Comparison of ENCODE assay signal across 8 mouse cellular contexts in genomic region chr7:66250030-66250429, GRCm38 (mm10).
DNase-seq lines count a peak whose midpoint lies in the region; ATAC-seq lines count a peak whose summit lies in the region.

No protein-coding gene starts in this region.

- WGBS in forebrain, embryonic 15.5 days, result 36% methylated on average over 6 of the region's 6 CpGs
- 19% methylated on average over 6 of the region's 6 CpGs for WGBS in lung, embryonic 15.5 days

- no peak overlapping the region for H3K4me3 ChIP-seq in forebrain, embryonic 15.5 days
- H3K4me3 ChIP-seq in lung, embryonic 15.5 days, result no peak overlapping the region

- H3K27ac ChIP-seq in forebrain, embryonic 15.5 days (replicated peaks), result no peak overlapping the region
- H3K27ac ChIP-seq in lung, embryonic 15.5 days, result no peak overlapping the region

- no peak overlapping the region for H3K4me2 ChIP-seq in forebrain, embryonic 15.5 days (replicated peaks)
- H3K4me2 ChIP-seq in lung, embryonic 15.5 days, result no peak overlapping the region

- no peak overlapping the region for H3K9ac ChIP-seq in forebrain, embryonic 15.5 days (replicated peaks)
- no peak overlapping the region for H3K9ac ChIP-seq in lung, embryonic 15.5 days

- intact Hi-C loops in heart, postnatal 36 days (cut with DNase I), result loop anchor here (1.0 to 2.0 kb wide), 3 partner anchors 51 to 148 kb away; no protein-coding TSS in a partner anchor

- no peaks in the 10 kb centered on the region for H3K9me3 ChIP-seq in forebrain, embryonic 15.5 days
- H3K9me3 ChIP-seq in lung, embryonic 15.5 days, result no peaks in the 10 kb centered on the region

- no peaks in the 10 kb centered on the region for H3K27me3 ChIP-seq in forebrain, embryonic 15.5 days
- no peaks in the 10 kb centered on the region for H3K27me3 ChIP-seq in lung, embryonic 15.5 days

- DNase-seq in MN1 (ENCODE audit: low spot score), result peak; percentile 67
- peak; percentile 83 to 86 for DNase-seq in heart, postnatal 36 days
- peak; percentile 51 for DNase-seq in layer of hippocampus, adult 9-11 months
- DNase-seq in right cerebral cortex, postnatal 25 days, result peak; percentile 68
- DNase-seq in urinary bladder, postnatal 36 days (ENCODE audit: low spot score in 2 of 2), result peak; percentile 64 to 80

- ATAC-seq in cerebellum, adult (ENCODE audit: insufficient number of reproducible peaks, low FRiP score, low TSS enrichment), result peak; percentile 54; the same call in 1 of the 2 replicates
- ATAC-seq in forebrain, embryonic 15.5 days (replicated peaks), result peak; percentile 20; the same call in 1 of the 2 replicates
- ATAC-seq in lung, embryonic 15.5 days (ENCODE audit: borderline replicate concordance, extremely low read depth, low FRiP score, low TSS enrichment), result peak; percentile 65; the same call in 1 of the 2 replicates

- H3K4me1 ChIP-seq in forebrain, embryonic 15.5 days, result peaks cover 21% of the 10 kb centered on the region
- peaks cover 14% of the 10 kb centered on the region; the same call in 1 of the 2 replicates for H3K4me1 ChIP-seq in lung, embryonic 15.5 days

- H3K36me3 ChIP-seq in forebrain, embryonic 15.5 days, result no peaks in the 10 kb centered on the region
- no peaks in the 10 kb centered on the region for H3K36me3 ChIP-seq in lung, embryonic 15.5 days
